Mouse (Mus musculus) liver, embryonic 16.5 days (tissue): ENCODE results near the gene Cdkl4. TPM values are rescaled to one million over a fixed set of nuclear protein-coding genes. Genes with fewer than 3 reads are reported as not detected.

Experiments
- ATAC-seq: fragments of 200-750 bp; cut with Nextera tagmentation; 2 replicates; pipeline ENCODE4 v1.8.0; 2017; ENCODE audit warnings: low read depth, mild to moderate bottlenecking, moderate number of reproducible peaks, moderate library complexity
- H3K27ac ChIP-seq: fragments of 300-500 bp; sonication (generic); 2 replicates; pipeline ENCODE4 v1.5.1; 2014; ENCODE audit warnings: mild to moderate bottlenecking, low read length
- H3K27me3 ChIP-seq: fragments of 300-500 bp; sonication (generic); 2 replicates; pipeline ENCODE4 v1.6.1; 2014; ENCODE audit warnings: low read depth, low read length, mixed read lengths; ENCODE audit not compliant: control insufficient read depth, insufficient read depth
- H3K36me3 ChIP-seq: fragments of 300-500 bp; sonication (generic); 2 replicates; pipeline ENCODE4 v1.6.1; 2014; ENCODE audit warnings: mild to moderate bottlenecking; ENCODE audit not compliant: control insufficient read depth, insufficient read depth
- H3K4me1 ChIP-seq: fragments of 300-500 bp; sonication (generic); 2 replicates; pipeline ENCODE4 v1.6.1; 2014; ENCODE audit warnings: low read depth, low read length, mixed read lengths; ENCODE audit not compliant: control insufficient read depth
- H3K4me2 ChIP-seq: fragments of 300-500 bp; sonication (generic); 2 replicates; pipeline ENCODE4 v1.6.1; 2014; ENCODE audit warnings: low read depth, low read length, mixed read lengths
- H3K4me3 ChIP-seq: fragments of 300-500 bp; sonication (generic); 2 replicates; pipeline ENCODE4 v1.5.1; 2014; ENCODE audit warnings: low read depth, mild to moderate bottlenecking, low read length
- H3K9ac ChIP-seq: fragments of 300-500 bp; sonication (generic); 2 replicates; pipeline ENCODE4 v1.6.1; 2014; ENCODE audit warnings: low read depth, low read length
- H3K9me3 ChIP-seq: fragments of 300-500 bp; sonication (generic); replicated peaks from 2 replicates; pipeline ENCODE4 v1.6.1; 2016; ENCODE audit warnings: low read length; ENCODE audit not compliant: control insufficient read depth
- WGBS: fragments of 180-500 bp; shearing (Covaris S2); extraction: QIAGEN DNeasy Blood & Tissue Kit; methylation state at CpG from one replicate; pipeline ENCODE4 v1.1.7; 2014; ENCODE audit not compliant: insufficient replicate concordance; 5-methylcytosine and 5-hydroxymethylcytosine counted together
- polyA plus RNA-seq: library from polyadenylated mRNA; unstranded; fragments of >200 nt; fragmentation: Nextera tagmentation; extraction: Ambion mirVana; gene quantifications from 2 replicates; pipeline ENCODE4 v1.2.1, GENCODE M21; 2015

Cdkl4 gene
- polyA plus RNA-seq, 1 experiment from 2014 or later, result 0.14 TPM

GRCm38 (mm10) chr17:80583051-80583450 is 5.4 kb upstream of the Cdkl4 start:
- no peak overlapping the region for H3K4me2 ChIP-seq
- no peaks in the 10 kb centered on the region for H3K36me3 ChIP-seq
- no peaks in the 10 kb centered on the region for H3K9me3 ChIP-seq
- H3K27me3 ChIP-seq, result no peaks in the 10 kb centered on the region
- H3K9ac ChIP-seq, result no peak overlapping the region
- H3K4me3 ChIP-seq, result no peak overlapping the region
- ATAC-seq, result no peak
- H3K4me1 ChIP-seq, result no peaks in the 10 kb centered on the region
- H3K27ac ChIP-seq, result no peak overlapping the region
- WGBS, result 74% methylated on average over 6 of the region's 6 CpGs

- Histone ChIP-seq H3K9me3 (no peaks in the 10 kb centered on the region), H3K36me3 (no peaks in the 10 kb centered on the region), H3K4me3 (no peak overlapping the region), H3K27ac (no peak overlapping the region), H3K4me1 (no peaks in the 10 kb centered on the region; the same call in 1 of the 2 replicates), H3K9ac (no peak overlapping the region), H3K27me3 (no peaks in the 10 kb centered on the region; the same call in 1 of the 2 replicates), H3K4me2 (no peak overlapping the region)
- 66% methylated on average over 6 of the region's 6 CpGs for WGBS
- ATAC-seq, result no peak
Observed at GRCm38 (mm10) chr17:80579901-80580300, 2.3 kb upstream of the Cdkl4 start.

- no peak for ATAC-seq
- Histone ChIP-seq H3K27ac (no peak overlapping the region), H3K4me2 (no peak overlapping the region), H3K9me3 (no peaks in the 10 kb centered on the region), H3K36me3 (no peaks in the 10 kb centered on the region), H3K4me1 (no peaks in the 10 kb centered on the region; the same call in 1 of the 2 replicates), H3K4me3 (no peak overlapping the region), H3K9ac (no peak overlapping the region), H3K27me3 (no peaks in the 10 kb centered on the region; the same call in 1 of the 2 replicates)
- 79% methylated on average over 9 of the region's 9 CpGs for WGBS
Observed at GRCm38 (mm10) chr17:80579089-80579488, 1.5 kb upstream of the Cdkl4 start.

- WGBS, result 71% methylated on average over 1 of the region's 1 CpGs
- no peak overlapping the region for H3K4me3 ChIP-seq
- no peaks in the 10 kb centered on the region; the same call in 1 of the 2 replicates for H3K4me1 ChIP-seq
- no peaks in the 10 kb centered on the region for H3K9me3 ChIP-seq
- no peak overlapping the region for H3K9ac ChIP-seq
- H3K4me2 ChIP-seq, result no peak overlapping the region
- H3K36me3 ChIP-seq, result no peaks in the 10 kb centered on the region
- no peak for ATAC-seq
- H3K27ac ChIP-seq, result no peak overlapping the region
- no peaks in the 10 kb centered on the region; the same call in 1 of the 2 replicates for H3K27me3 ChIP-seq
Observed at GRCm38 (mm10) chr17:80578041-80578440, 428 bp upstream of the Cdkl4 start.

GRCm38 (mm10) chr17:80577214-80577613 is 399 bp downstream of the Cdkl4 start:
- Histone ChIP-seq H3K36me3 (no peaks in the 10 kb centered on the region), H3K4me1 (no peaks in the 10 kb centered on the region; the same call in 1 of the 2 replicates), H3K9ac (no peak overlapping the region; the same call in 1 of the 2 replicates), H3K27ac (no peak overlapping the region), H3K27me3 (no peaks in the 10 kb centered on the region; the same call in 1 of the 2 replicates), H3K4me2 (peak overlapping the region; percentile 69), H3K9me3 (no peaks in the 10 kb centered on the region), H3K4me3 (peak overlapping the region; percentile 43)
- peak; percentile 62; the same call in 1 of the 2 replicates for ATAC-seq
- under 1% methylated on average over 30 of the region's 30 CpGs for WGBS

GRCm38 (mm10) chr17:80575008-80575407 is 2.6 kb downstream of the Cdkl4 start:
- Histone ChIP-seq H3K36me3 (no peaks in the 10 kb centered on the region), H3K9me3 (no peaks in the 10 kb centered on the region), H3K27me3 (no peaks in the 10 kb centered on the region; the same call in 1 of the 2 replicates), H3K27ac (no peak overlapping the region), H3K9ac (no peak overlapping the region), H3K4me2 (no peak overlapping the region), H3K4me1 (no peaks in the 10 kb centered on the region; the same call in 1 of the 2 replicates), H3K4me3 (no peak overlapping the region)
- no peak for ATAC-seq
- WGBS, result 46% methylated on average over 7 of the region's 7 CpGs

- Histone ChIP-seq H3K9ac (no peak overlapping the region), H3K4me1 (no peaks in the 10 kb centered on the region; the same call in 1 of the 2 replicates), H3K4me3 (no peak overlapping the region), H3K27ac (no peak overlapping the region), H3K27me3 (no peaks in the 10 kb centered on the region; the same call in 1 of the 2 replicates), H3K4me2 (no peak overlapping the region), H3K36me3 (no peaks in the 10 kb centered on the region), H3K9me3 (no peaks in the 10 kb centered on the region)
- no peak for ATAC-seq
- 71% methylated on average over 7 of the region's 7 CpGs for WGBS
Observed at GRCm38 (mm10) chr17:80574471-80574965, 3.1 kb downstream of the Cdkl4 start.

- H3K4me3 ChIP-seq, result no peak overlapping the region
- no peak overlapping the region for H3K9ac ChIP-seq
- H3K9me3 ChIP-seq, result no peaks in the 10 kb centered on the region
- H3K27ac ChIP-seq, result no peak overlapping the region
- no peaks in the 10 kb centered on the region; the same call in 1 of the 2 replicates for H3K27me3 ChIP-seq
- no peak overlapping the region for H3K4me2 ChIP-seq
- no peak for ATAC-seq
- H3K4me1 ChIP-seq, result no peaks in the 10 kb centered on the region; the same call in 1 of the 2 replicates
- H3K36me3 ChIP-seq, result no peaks in the 10 kb centered on the region
- WGBS, result 80% methylated on average over 13 of the region's 13 CpGs
Observed at GRCm38 (mm10) chr17:80572187-80572935, 5.3 kb downstream of the Cdkl4 start.

GRCm38 (mm10) chr17:80571460-80571859 is 6.2 kb downstream of the Cdkl4 start:
- H3K9me3 ChIP-seq, result no peaks in the 10 kb centered on the region
- no peak overlapping the region for H3K4me3 ChIP-seq
- no peaks in the 10 kb centered on the region for H3K4me1 ChIP-seq
- H3K27me3 ChIP-seq, result no peaks in the 10 kb centered on the region
- H3K4me2 ChIP-seq, result no peak overlapping the region
- no peak overlapping the region for H3K9ac ChIP-seq
- no peak overlapping the region for H3K27ac ChIP-seq
- no peak for ATAC-seq
- H3K36me3 ChIP-seq, result no peaks in the 10 kb centered on the region
- 65% methylated on average over 4 of the region's 4 CpGs for WGBS
